18 mouse cellular contexts compared by ENCODE assay signal in the genomic region with DNA sequence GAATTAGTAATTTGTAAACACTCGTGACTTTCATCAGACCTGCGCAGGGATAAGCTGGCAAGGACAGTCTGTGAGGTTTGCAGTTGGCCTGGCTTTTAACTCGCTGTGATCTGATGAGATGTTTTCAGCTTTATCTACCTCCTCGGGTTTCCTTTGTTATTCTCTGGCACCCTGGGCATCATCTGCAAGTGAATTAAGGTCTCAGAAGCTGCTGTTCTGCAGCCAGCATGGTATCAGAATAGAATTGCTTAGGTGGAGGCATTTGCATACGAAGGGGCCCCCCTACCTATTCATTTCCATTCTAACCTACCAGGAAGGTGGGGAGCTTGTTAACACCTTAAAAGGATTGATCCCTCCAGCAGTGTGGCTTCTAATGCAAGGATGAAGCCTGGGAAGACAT.
"Had no signal": no experiment of that assay in that cellular context is flagged by ENCODE, and none has a peak within 500 bp of the region (broad histone marks: within the 10 kb centered on the region; RNA-seq: fewer than 3 reads in every experiment).

No protein-coding gene starts in this region.

- H3K36me3 ChIP-seq: midbrain, embryonic 10.5 days; midbrain, embryonic 12.5 days; neural tube, embryonic 13.5 days; neural tube, embryonic 15.5 days had no signal

- H3K27me3 ChIP-seq: midbrain, embryonic 12.5 days; neural tube, embryonic 13.5 days; neural tube, embryonic 15.5 days had no signal

- H3K4me2 ChIP-seq: lung, embryonic 14.5 days; midbrain, embryonic 12.5 days; neural tube, embryonic 13.5 days; neural tube, embryonic 15.5 days had no signal

- H3K9ac ChIP-seq: lung, embryonic 14.5 days; midbrain, embryonic 12.5 days; neural tube, embryonic 13.5 days; neural tube, embryonic 15.5 days had no signal

- H3K4me1 ChIP-seq: midbrain, embryonic 10.5 days; midbrain, embryonic 12.5 days; neural tube, embryonic 13.5 days; neural tube, embryonic 15.5 days had no signal

- DNase-seq: lung, embryonic 14.5 days; lung, postnatal 10 days; lung, postnatal 4 days; midbrain, embryonic 14.5 days; retina, postnatal 1 day; right cerebral cortex, adult 18-20 months; right cerebral cortex, postnatal 25 days; right cerebral cortex, postnatal 4 days; spleen, adult 18-20 months; thymus, adult 18-20 months; thymus, postnatal 14 days; thymus, postnatal 36 days had no signal

- H3K4me3 ChIP-seq: midbrain, embryonic 10.5 days; midbrain, embryonic 12.5 days; myocyte; neural tube, embryonic 13.5 days; neural tube, embryonic 15.5 days had no signal

- H3K9me3 ChIP-seq: midbrain, embryonic 10.5 days; midbrain, embryonic 12.5 days; neural tube, embryonic 15.5 days had no signal

- ATAC-seq: midbrain, embryonic 16.5 days had no signal

- H3K27ac ChIP-seq: midbrain, embryonic 10.5 days; midbrain, embryonic 12.5 days; neural tube, embryonic 13.5 days; neural tube, embryonic 15.5 days had no signal
